Mouse (Mus musculus): ENCODE measurements at regions not wholly inside any gene's neighbourhood (a gene's known extent, or its start where the extent isn't known, plus 50 kb on each side); places are given as distances from the start of the nearest gene placed in this dataset.

GRCm38 (mm10) chr8:118037801-118038200, 236.1 kb upstream of the Mphosph6 start:
- Histone ChIP-seq H3K9me3 (ENCODE audit: low read length) (no peaks in the 10 kb centered on the region), H3K27ac (ENCODE audit: low read depth) (no peak overlapping the region), H3K27me3 (ENCODE audit: insufficient read depth, low read length) (no peaks in the 10 kb centered on the region), H3K4me1 (ENCODE audit: insufficient read depth) (no peaks in the 10 kb centered on the region), H3K4me2 (ENCODE audit: low read depth, low read length) (no peak overlapping the region), H3K9ac (replicated peaks) (no peak overlapping the region), H3K4me3 (ENCODE audit: low read depth, low read length) (no peak overlapping the region), H3K36me3 (replicated peaks; ENCODE audit: insufficient read depth, low read length) (no peaks in the 10 kb centered on the region)
- DNase-seq (no peak), ATAC-seq (no peak)
- WGBS (ENCODE audit: insufficient replicate concordance): 61% methylated on average over 4 of the region's 4 CpGs
- no peak for TF ChIP-seq CTCF (IDR thresholded peaks at IDR 0.05; ENCODE audit: low read depth)
- TF ChIP-seq EP300 (IDR thresholded peaks at IDR 0.05; ENCODE audit: low read depth): no peak

GRCm38 (mm10) chr8:118034051-118034450, 232.3 kb upstream of the Mphosph6 start:
- H3K27me3 ChIP-seq (ENCODE audit: insufficient read depth, low read length): no peaks in the 10 kb centered on the region
- H3K4me3 ChIP-seq (ENCODE audit: low read depth, low read length): no peak overlapping the region
- no peak for DNase-seq
- H3K36me3 ChIP-seq (replicated peaks; ENCODE audit: insufficient read depth, low read length): no peaks in the 10 kb centered on the region
- H3K4me1 ChIP-seq (ENCODE audit: insufficient read depth): no peaks in the 10 kb centered on the region
- no peak overlapping the region for H3K9ac ChIP-seq (replicated peaks)
- TF ChIP-seq CTCF (IDR thresholded peaks at IDR 0.05; ENCODE audit: low read depth): no peak
- no peak for TF ChIP-seq EP300 (IDR thresholded peaks at IDR 0.05; ENCODE audit: low read depth)
- 64% methylated on average over 13 of the region's 13 CpGs for WGBS (ENCODE audit: insufficient replicate concordance)
- no peak overlapping the region for H3K27ac ChIP-seq (ENCODE audit: low read depth)
- no peak overlapping the region for H3K4me2 ChIP-seq (ENCODE audit: low read depth, low read length)
- ATAC-seq: no peak
- H3K9me3 ChIP-seq (ENCODE audit: low read length): no peaks in the 10 kb centered on the region

DNA sequence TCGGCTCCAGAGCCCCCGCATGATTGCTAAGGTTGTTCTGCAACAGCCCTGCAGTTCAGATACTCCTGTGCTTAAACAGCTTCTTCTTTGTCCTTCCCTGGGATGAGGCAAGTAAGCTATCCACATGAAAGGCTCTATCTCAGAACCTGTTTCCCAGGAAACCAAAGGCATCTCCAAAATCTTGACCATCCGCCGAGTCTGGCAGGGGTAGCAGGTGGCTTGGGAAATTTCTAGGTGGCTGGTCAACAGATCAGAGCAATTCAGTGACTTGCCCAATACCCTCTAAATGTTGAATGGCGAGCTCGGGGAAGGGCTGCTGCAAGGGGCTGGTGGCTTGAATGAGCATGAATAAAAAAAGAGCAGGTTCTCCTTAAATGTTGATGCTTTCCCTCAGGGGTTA, 229.7 kb upstream of the Mphosph6 start:
- Histone ChIP-seq H3K36me3 (replicated peaks; ENCODE audit: insufficient read depth, low read length) (no peaks in the 10 kb centered on the region), H3K27ac (ENCODE audit: low read depth) (no peak overlapping the region), H3K4me1 (ENCODE audit: insufficient read depth) (no peaks in the 10 kb centered on the region), H3K9ac (replicated peaks) (no peak overlapping the region), H3K4me2 (ENCODE audit: low read depth, low read length) (no peak overlapping the region), H3K4me3 (ENCODE audit: low read depth, low read length) (no peak overlapping the region), H3K27me3 (ENCODE audit: insufficient read depth, low read length) (no peaks in the 10 kb centered on the region), H3K9me3 (ENCODE audit: low read length) (no peaks in the 10 kb centered on the region; the same call in 1 of the 2 replicates)
- ATAC-seq (no peak), DNase-seq (no peak)
- TF ChIP-seq EP300 (IDR thresholded peaks at IDR 0.05; ENCODE audit: low read depth): no peak
- TF ChIP-seq CTCF (IDR thresholded peaks at IDR 0.05; ENCODE audit: low read depth): no peak
- WGBS (ENCODE audit: insufficient replicate concordance): 61% methylated on average over 6 of the region's 6 CpGs

- Histone ChIP-seq H3K9ac (replicated peaks) (no peak overlapping the region), H3K27ac (ENCODE audit: low read depth) (no peak overlapping the region), H3K9me3 (ENCODE audit: low read length) (no peaks in the 10 kb centered on the region; the same call in 1 of the 2 replicates), H3K4me1 (ENCODE audit: insufficient read depth) (no peaks in the 10 kb centered on the region), H3K36me3 (replicated peaks; ENCODE audit: insufficient read depth, low read length) (no peaks in the 10 kb centered on the region), H3K4me2 (ENCODE audit: low read depth, low read length) (no peak overlapping the region), H3K4me3 (ENCODE audit: low read depth, low read length) (no peak overlapping the region), H3K27me3 (ENCODE audit: insufficient read depth, low read length) (no peaks in the 10 kb centered on the region)
- no peak for DNase-seq
- ATAC-seq: no peak
- WGBS (ENCODE audit: insufficient replicate concordance): 75% methylated on average over 13 of the region's 13 CpGs
- no peak for TF ChIP-seq EP300 (IDR thresholded peaks at IDR 0.05; ENCODE audit: low read depth)
- TF ChIP-seq CTCF (IDR thresholded peaks at IDR 0.05; ENCODE audit: low read depth): no peak
Observed at GRCm38 (mm10) chr8:118028061-118028850, 226.5 kb upstream of the Mphosph6 start.

DNA sequence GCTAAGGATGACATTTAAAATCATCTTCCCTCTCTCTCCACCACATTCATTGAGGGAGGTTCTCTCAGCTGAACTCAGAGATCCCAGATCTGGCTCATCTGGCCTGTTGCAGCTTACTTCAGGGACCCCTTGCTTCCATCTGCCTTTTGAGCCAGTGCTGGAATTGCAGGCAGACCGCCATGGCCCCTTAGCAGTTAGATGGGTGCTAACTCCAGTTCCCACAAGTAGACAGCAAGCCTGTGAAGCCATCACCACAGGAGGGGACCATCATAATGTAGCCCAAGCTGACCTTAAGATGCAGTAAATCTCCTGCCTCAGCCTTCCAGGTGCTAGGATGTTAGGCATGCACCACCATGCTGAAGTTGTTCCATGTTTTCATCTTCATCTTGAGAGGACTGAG, 221.7 kb upstream of the Mphosph6 start:
- WGBS (ENCODE audit: insufficient replicate concordance): 72% methylated on average over 1 of the region's 1 CpGs
- Histone ChIP-seq H3K27me3 (ENCODE audit: insufficient read depth, low read length) (no peaks in the 10 kb centered on the region), H3K4me1 (ENCODE audit: insufficient read depth) (no peaks in the 10 kb centered on the region), H3K27ac (ENCODE audit: low read depth) (no peak overlapping the region), H3K4me3 (ENCODE audit: low read depth, low read length) (no peak overlapping the region), H3K4me2 (ENCODE audit: low read depth, low read length) (no peak overlapping the region), H3K9ac (replicated peaks) (no peak overlapping the region), H3K36me3 (replicated peaks; ENCODE audit: insufficient read depth, low read length) (no peaks in the 10 kb centered on the region), H3K9me3 (ENCODE audit: low read length) (no peaks in the 10 kb centered on the region; the same call in 1 of the 2 replicates)
- TF ChIP-seq EP300 (IDR thresholded peaks at IDR 0.05; ENCODE audit: low read depth): no peak
- ATAC-seq (no peak), DNase-seq (no peak)

- no peak overlapping the region for H3K27ac ChIP-seq (ENCODE audit: low read depth)
- H3K4me1 ChIP-seq (ENCODE audit: insufficient read depth): no peaks in the 10 kb centered on the region
- no peak for ATAC-seq
- H3K9me3 ChIP-seq (ENCODE audit: low read length): no peaks in the 10 kb centered on the region
- DNase-seq: no peak
- no peak overlapping the region for H3K4me3 ChIP-seq (ENCODE audit: low read depth, low read length)
- no peak for TF ChIP-seq CTCF (IDR thresholded peaks at IDR 0.05; ENCODE audit: low read depth)
- TF ChIP-seq EP300 (IDR thresholded peaks at IDR 0.05; ENCODE audit: low read depth): no peak
- WGBS (ENCODE audit: insufficient replicate concordance): 54% methylated on average over 3 of the region's 3 CpGs
- no peak overlapping the region for H3K9ac ChIP-seq (replicated peaks)
- H3K27me3 ChIP-seq (ENCODE audit: insufficient read depth, low read length): no peaks in the 10 kb centered on the region
- H3K36me3 ChIP-seq (replicated peaks; ENCODE audit: insufficient read depth, low read length): no peaks in the 10 kb centered on the region
- H3K4me2 ChIP-seq (ENCODE audit: low read depth, low read length): no peak overlapping the region
Observed at GRCm38 (mm10) chr8:118021978-118022377, 220.2 kb upstream of the Mphosph6 start.
